Mouse (Mus musculus) right cerebral cortex, postnatal 10 days (tissue): Measurements from ENCODE around the gene AU021092.
"Not testable (repeated sequence)": the region's sequence is repeated elsewhere in the genome, so short reads cannot be mapped to it uniquely, and the experiment has no call there.

ENCODE experiments used
- DNase-seq, 2 experiments: peaks; one replicate each; pipeline ENCODE4 v3.0.0; 2021; ENCODE audit warnings: low spot score in 2 of 2

The AU021092 gene

GRCm38 (mm10) chr16:5222140-5222539 is at the start of gene AU021092:
Gene AU021092, minus strand, starts transcription at chr16:5222299.
- DNase-seq = no peak

DNA sequence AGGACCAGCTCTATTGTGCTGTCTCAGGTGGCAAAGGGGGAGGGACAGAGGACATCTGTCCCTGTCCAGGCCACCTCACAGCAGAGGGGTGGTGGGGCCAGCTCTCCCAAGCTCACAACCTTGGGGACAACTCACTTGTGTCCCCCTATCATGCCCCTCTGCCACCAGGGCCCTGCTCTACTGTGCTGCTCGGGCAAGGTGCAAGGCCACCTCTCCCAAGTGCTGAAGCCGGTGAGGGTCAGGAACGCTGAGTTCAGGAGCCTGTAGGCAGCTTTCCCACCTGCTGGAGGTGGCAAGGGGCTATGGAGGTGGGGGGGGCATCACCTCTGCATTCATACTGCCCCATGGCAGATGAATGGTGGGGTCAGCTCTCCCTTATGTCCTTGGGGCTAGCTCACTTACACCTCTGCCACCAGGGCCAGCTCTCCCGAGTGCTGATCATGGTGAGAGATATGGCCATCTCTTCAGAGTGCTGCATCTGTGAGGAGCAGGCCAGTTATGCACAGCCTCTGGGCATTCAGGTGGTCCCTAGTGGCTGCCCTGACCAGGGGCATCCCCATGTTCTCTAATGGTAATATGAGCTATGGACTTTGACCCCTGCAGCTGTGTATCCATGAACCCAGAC is 49.4 kb upstream of the AU021092 start:
- DNase-seq = no peak

DNA sequence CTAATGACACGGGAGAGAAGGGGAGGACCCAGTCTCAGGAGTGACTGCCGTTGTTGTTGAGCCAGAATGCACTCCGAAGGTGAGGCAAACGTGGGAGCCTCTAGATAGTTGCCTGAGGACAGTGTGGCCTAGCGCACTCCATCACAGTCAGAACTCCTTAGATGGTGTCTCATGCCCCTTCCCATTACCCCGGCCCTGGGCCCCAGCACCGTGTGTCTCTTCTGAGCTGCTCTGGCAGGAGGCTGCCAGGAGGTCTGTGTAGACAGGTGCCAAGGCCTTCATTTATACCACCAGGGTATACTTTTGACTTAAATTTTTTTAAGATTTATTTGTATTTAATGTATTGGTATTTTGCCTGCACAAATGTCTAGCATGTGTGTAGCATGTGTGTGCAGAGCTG is 41.8 kb upstream of the AU021092 start:
- no peak for DNase-seq

GRCm38 (mm10) chr16:5263156-5263555 is 41.1 kb upstream of the AU021092 start:
- DNase-seq = no peak

DNA sequence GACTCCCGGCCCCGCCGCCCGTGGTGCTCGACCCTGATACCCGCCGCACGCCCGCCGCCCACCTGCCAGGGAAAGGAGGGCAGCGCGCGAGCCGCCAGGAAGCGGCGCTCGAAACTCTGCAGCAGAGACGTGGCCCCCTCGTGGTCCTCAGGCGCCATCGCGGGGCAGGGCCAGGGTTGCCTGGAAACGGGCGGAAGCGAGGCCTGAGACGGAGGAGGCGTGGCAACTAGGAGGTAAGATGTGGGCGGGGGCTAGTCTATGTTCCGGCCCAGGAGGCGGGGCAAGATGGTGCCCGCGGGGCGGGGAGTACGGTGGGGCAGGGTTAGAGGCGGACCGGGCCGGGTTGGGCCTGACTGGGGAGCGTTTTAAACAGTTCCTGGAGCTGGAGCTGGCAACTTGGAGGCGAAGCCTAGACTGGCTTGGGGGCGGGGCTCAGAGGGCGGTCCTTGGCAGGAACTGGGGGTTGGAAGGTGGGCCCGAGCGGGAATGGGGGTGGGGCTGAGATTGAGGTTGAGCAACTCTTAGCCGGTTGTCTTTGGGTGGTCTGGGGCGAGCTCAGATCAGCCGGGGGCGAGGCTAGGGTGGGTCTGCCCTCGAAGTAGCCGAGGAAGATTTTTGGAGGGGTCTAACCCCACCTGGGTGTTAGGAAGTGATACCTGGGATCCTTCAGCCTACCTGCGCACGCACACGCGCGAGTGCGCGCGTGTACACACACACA is 33.8 kb upstream of the AU021092 start, which contains the start of gene Eef2kmt:
Gene Eef2kmt, minus strand, starts transcription at position 205 of the 718 bp plus-strand sequence.
- peak; percentile 98 for DNase-seq

DNA sequence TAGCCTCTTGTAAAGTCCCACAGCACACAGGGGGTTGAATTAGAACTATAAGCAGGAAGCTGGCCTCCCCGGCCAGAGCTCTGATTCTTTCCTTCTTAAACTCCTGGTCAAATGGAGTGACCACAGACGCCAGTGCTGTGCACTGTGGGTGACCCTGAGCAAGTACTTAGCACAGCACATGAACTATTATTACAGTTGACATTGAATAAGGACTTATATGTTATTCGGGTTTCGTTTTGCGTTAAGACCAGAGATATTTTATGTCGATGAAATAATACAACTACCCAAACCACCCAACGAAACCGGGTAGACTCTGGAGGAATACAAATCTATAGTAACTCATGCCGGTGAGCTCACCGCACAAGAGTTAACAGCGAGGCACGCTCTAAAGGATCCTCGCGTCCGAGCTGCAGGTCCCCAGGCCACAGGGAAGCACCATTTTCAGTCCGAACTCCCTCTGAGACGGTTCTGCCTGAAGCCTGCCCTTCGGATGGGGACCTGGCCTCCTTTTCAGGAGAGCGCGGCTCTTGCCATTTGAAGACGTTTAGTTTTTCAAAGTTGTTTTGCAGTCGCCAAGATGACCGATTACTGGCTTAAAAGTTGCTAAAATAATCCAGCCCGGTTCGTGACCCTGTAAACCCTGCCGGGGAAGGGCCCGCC is 33.1 kb upstream of the AU021092 start:
- peak in 1 of 2 experiments; percentile 35 for DNase-seq

GRCm38 (mm10) chr16:5254346-5255025 is 32.4 kb upstream of the AU021092 start:
- DNase-seq = peak; percentile 73

DNA sequence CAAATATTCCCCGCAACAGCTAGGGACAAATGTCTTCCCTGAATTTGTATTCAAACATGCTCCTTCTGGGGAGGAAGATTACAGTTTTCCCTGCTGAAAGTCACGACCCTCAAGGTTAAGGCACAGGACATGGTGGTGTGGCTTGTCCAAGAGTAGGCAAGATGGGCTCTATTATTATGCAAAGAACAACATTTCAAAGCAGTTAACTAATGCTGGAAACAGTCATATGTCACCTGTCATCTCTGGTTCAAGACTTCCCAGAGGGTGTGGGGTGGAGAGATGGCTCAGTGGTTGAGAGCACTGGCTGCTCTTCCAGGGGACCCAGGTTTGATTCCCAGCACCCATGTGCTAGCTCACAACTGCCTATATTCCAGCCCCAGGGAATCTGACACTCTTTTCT is 30.2 kb upstream of the AU021092 start:
- no peak for DNase-seq

DNA sequence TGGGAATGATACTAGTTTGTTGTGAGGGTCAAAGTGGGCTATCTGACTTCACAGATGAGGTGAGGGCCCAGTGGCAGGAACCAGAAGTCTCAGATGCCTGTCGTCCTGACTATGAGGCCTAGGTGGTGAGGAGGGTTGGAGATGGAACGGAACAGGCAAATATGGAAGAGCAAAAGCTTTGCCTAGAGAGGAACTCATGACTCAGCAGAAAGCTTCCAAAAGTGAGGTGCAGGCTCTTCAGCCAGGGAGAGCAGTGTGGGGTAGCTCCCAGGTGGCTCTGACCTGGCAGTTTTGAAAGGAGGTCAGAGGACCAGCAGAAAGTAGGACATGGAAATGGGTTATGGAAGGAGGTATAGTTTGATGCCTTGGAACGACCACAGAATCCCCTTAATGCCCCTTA is 28.8 kb upstream of the AU021092 start:
- DNase-seq = peak in 1 of 2 experiments; percentile 9

DNA sequence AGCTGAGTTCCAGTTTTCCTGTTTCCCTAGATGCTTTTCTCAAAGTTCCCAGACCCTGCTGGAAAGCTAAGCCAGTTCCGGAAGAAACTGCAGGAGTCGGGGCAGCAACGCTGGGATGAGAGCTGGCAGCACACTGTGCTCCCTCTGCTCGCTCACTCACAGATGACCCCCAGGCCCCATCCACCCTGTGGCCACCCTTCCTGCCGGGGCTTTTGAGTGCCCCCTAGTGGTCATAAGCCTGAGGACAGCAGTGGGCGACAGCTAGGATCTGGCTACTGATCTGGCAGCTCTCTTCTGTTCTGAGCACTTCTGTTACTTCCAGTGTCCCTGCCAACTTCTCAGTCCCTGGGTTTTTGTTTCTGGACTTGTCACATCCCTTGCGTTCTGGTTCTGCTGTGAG is 22.3 kb upstream of the AU021092 start:
- DNase-seq = peak; percentile 53 to 72

GRCm38 (mm10) chr16:5242882-5243281 is 20.8 kb upstream of the AU021092 start:
- DNase-seq = no peak

GRCm38 (mm10) chr16:5242355-5242754 is 20.3 kb upstream of the AU021092 start:
- DNase-seq = no peak

GRCm38 (mm10) chr16:5233418-5234313 is 11.6 kb upstream of the AU021092 start, which contains the start of gene Alg1:
Gene Alg1, plus strand, starts transcription at chr16:5233621.
- DNase-seq = peak; percentile 96 to 97

GRCm38 (mm10) chr16:5232982-5233381 is 10.9 kb upstream of the AU021092 start:
- DNase-seq = no peak

DNA sequence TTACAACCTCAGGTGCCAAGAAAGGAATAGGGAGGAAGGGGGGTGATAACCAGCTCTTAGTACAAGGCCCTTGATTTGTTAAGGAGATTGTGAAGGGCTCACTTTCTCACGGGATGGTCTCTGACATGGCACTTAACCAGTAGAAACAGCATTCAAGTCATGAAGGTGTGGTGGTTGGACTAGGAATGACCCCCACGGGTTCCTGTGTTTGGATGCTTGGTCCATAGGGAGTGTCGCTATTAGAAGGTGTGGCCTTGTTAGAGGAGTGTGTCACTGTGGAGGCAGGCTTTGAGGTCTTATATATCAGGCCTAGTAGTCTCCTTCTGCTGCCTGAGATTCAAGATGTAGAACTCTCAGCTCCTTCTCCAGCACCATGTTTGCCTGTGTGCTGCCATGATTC is 6.0 kb upstream of the AU021092 start:
- DNase-seq = not testable (repeated sequence)

- DNase-seq = not testable (repeated sequence)
Measured at GRCm38 (mm10) chr16:5227501-5227900, 5.4 kb upstream of the AU021092 start.

DNA sequence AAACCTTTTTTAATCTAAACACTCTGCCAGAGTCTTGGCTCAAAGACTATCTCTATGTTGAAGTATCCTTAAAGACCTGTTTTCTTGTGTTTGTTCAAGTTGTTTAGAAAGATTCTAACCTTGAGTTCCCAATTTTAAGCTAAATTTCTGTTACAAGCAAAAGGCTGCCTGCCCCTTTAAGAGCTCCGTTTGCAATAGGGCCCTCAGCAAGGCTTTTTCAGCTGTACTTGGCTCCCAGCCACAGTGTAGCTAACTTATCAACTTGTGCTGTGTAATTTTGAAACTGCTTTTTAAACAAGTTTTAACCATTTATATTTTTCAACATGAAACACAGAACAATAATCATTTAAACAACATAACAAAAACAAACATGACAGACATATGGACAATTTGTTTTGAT is 4.4 kb upstream of the AU021092 start:
- not testable (repeated sequence) for DNase-seq

GRCm38 (mm10) chr16:5221403-5221802 is 696 bp downstream of the AU021092 start:
- DNase-seq = no peak

DNA sequence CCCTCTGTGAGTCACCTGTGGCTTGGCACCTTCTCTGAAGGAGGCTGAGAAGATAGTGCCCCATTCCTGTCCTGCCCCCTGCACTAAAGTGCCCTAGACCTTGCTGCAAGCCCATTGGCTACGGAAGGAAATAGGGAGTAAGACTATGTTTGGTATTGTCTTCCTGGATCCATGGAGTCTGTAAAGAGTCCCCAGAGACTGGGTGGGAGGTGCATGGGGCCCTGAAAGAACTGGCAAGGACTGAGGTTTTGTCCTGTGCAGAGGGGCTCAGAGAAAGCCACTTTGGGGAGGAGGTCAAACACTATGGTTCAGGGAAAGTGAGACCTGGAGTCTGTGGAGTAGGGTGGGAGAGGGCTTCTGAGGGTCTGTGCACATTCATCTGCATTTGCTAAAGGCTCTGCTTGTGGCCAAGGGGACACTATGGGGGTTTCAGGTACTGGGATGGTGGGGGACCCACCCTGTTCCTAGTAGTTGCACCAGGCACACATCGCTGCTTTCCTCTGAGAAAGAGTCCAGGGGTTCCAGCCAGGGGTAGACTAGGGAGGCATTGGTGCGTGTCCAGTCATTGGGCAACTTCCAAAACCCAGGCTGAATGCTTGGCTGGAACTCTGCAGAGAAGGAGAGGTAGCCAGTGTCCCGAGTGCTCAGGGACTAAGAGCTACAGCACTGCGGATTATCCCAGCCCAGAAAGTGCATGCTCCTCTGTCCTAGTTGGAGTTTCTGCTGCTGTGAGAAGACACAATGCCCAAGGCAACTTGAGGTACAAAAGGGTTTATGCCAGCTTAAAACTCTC is 4.6 kb downstream of the AU021092 start:
- DNase-seq = no peak

- no peak for DNase-seq
Measured at GRCm38 (mm10) chr16:5216686-5217085, 5.4 kb downstream of the AU021092 start.
